Mouse (Mus musculus): ENCODE results near the gene Tmem72. TPM values are rescaled to one million over a fixed set of nuclear protein-coding genes. Genes with fewer than 3 reads are reported as not detected.

The Tmem72 gene
- polyA plus RNA-seq (2015; fragmentation: Nextera tagmentation; extraction: Ambion mirVana): 0.01 and 0.02 TPM in 2 replicates

DNA sequence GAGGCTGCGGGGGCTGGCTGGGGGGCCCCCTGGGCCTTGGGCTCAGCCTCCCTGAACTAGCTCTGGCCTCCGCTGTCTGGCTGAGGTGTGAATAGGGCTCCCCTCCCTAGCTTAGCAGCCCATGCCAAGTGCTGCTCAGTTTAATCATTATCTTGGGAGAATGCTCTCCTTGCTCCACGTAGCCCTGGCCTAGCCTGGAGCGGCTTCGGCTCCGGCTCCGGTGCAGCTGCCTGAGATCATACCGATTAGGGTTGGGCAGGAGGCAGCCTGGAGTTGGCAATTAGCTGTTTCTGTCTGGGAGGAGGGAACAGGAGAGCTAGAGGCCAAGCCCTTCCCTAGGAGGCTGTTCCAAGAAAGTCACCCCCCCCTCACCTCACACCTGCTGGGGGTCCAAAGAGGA is at the start of gene Tmem72:
Gene Tmem72 (minus strand): TSS at position 248 of the 400 bp plus-strand sequence.
- Histone ChIP-seq H3K27ac (ENCODE audit: low read length) (no peak within 1 kb of the TSS), H3K9me3 (ENCODE audit: low read length) (no peaks in the 10 kb centered on the region), H3K4me3 (ENCODE audit: low read depth, low read length) (no peak within 1 kb of the TSS), H3K9ac (replicated peaks; ENCODE audit: low read depth) (no peak within 1 kb of the TSS), H3K36me3 (ENCODE audit: insufficient read depth, low read length) (no peaks in the 10 kb centered on the region), H3K4me1 (ENCODE audit: insufficient read depth, low read depth, low read length) (no peaks in the 10 kb centered on the region), H3K27me3 (replicated peaks; ENCODE audit: insufficient read depth, low read length) (no peaks in the 10 kb centered on the region), H3K4me2 (replicated peaks; ENCODE audit: low read depth, low read length) (no peak within 1 kb of the TSS)
- 46% methylated on average over 8 of the region's 8 CpGs for WGBS
- no peak for TF ChIP-seq CTCF (IDR thresholded peaks at IDR 0.05)
- no peak for TF ChIP-seq EP300 (IDR thresholded peaks at IDR 0.05)
- ATAC-seq (no peak), DNase-seq (ENCODE audit: low spot score) (no peak)

DNA sequence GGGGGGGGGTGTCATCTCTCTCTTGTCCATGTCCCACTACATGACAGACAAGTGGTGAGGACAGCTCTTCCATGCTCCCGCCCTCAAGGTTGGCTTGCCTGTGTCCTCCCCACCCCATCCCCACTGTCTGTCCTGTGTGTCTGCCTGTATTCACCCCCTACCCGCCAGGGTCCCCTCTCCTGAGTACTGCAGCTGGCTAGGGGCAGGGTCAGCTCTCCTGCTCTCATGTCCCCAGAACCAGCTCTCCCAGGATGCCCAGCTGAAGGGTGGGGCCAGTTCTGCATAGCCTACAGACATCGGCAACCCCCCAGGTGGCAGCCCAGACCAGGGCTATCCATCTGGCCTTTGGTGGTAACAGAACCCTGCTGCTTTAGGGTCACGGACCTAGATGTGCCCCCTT is 47.8 kb upstream of the Tmem72 start:
- Histone ChIP-seq H3K4me3 (ENCODE audit: low read depth, low read length) (no peak overlapping the region), H3K36me3 (ENCODE audit: insufficient read depth, low read length) (no peaks in the 10 kb centered on the region), H3K4me1 (ENCODE audit: insufficient read depth, low read depth, low read length) (no peaks in the 10 kb centered on the region), H3K27ac (ENCODE audit: low read length) (no peak overlapping the region), H3K4me2 (replicated peaks; ENCODE audit: low read depth, low read length) (no peak overlapping the region), H3K9me3 (ENCODE audit: low read length) (no peaks in the 10 kb centered on the region), H3K9ac (replicated peaks; ENCODE audit: low read depth) (no peak overlapping the region), H3K27me3 (replicated peaks; ENCODE audit: insufficient read depth, low read length) (no peaks in the 10 kb centered on the region)
- TF ChIP-seq CTCF (IDR thresholded peaks at IDR 0.05): no peak
- no peak for TF ChIP-seq EP300 (IDR thresholded peaks at IDR 0.05)
- DNase-seq (ENCODE audit: low spot score) (no peak), ATAC-seq (no peak)
- WGBS: 98% methylated on average over 4 of the region's 4 CpGs

DNA sequence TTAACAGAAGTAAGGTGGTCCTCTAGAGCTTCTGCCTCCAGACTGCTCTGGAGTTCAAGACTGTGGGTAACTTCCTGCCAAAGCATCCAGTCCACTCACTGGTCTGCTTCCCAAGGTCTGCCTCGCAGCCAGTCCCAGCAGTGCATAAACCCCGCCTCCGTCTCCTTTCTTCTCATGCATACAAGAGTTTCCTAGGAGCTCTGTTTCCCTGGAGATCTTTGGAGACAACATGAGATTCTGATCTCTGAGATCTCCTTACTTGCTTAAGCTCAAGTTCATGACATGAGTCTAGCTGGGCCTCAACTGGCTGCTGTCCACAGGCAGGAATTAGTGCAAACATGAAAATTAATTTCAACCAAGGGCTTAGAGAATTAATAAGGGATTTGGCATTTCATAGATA is 45.6 kb upstream of the Tmem72 start:
- Histone ChIP-seq H3K9ac (replicated peaks; ENCODE audit: low read depth) (no peak overlapping the region), H3K9me3 (ENCODE audit: low read length) (no peaks in the 10 kb centered on the region), H3K27ac (ENCODE audit: low read length) (no peak overlapping the region), H3K27me3 (replicated peaks; ENCODE audit: insufficient read depth, low read length) (no peaks in the 10 kb centered on the region), H3K4me1 (ENCODE audit: insufficient read depth, low read depth, low read length) (no peaks in the 10 kb centered on the region), H3K4me3 (ENCODE audit: low read depth, low read length) (no peak overlapping the region), H3K36me3 (ENCODE audit: insufficient read depth, low read length) (no peaks in the 10 kb centered on the region), H3K4me2 (replicated peaks; ENCODE audit: low read depth, low read length) (no peak overlapping the region)
- DNase-seq (ENCODE audit: low spot score) (no peak), ATAC-seq (no peak)
- 52% methylated on average over 3 of the region's 3 CpGs for WGBS
- TF ChIP-seq EP300 (IDR thresholded peaks at IDR 0.05) (no peak), CTCF (IDR thresholded peaks at IDR 0.05) (no peak)

DNA sequence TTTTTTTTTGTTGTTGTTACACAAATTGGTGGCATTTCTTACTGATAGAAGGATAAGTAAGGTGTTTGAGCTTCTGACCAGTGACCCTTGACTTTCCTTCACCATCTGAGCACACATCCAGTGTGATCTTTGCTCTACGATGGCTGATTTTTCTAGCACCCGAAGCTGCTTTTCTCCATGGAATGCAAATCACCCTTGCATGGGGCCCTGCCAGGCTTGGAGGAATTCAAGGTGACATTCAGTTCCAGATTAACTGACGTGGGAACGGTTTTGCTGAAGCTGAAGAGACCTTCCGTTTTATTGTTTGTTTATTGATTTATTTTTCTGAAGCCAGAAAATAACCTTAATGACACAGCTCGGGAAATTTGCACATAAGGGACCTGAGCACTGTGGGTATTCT is 43.5 kb upstream of the Tmem72 start:
- DNase-seq (ENCODE audit: low spot score) (no peak), ATAC-seq (no peak)
- Histone ChIP-seq H3K4me2 (replicated peaks; ENCODE audit: low read depth, low read length) (no peak overlapping the region), H3K4me1 (ENCODE audit: insufficient read depth, low read depth, low read length) (no peaks in the 10 kb centered on the region), H3K9me3 (ENCODE audit: low read length) (no peaks in the 10 kb centered on the region), H3K27ac (ENCODE audit: low read length) (no peak overlapping the region), H3K9ac (replicated peaks; ENCODE audit: low read depth) (no peak overlapping the region), H3K4me3 (ENCODE audit: low read depth, low read length) (no peak overlapping the region), H3K27me3 (replicated peaks; ENCODE audit: insufficient read depth, low read length) (no peaks in the 10 kb centered on the region), H3K36me3 (ENCODE audit: insufficient read depth, low read length) (no peaks in the 10 kb centered on the region)
- WGBS: 70% methylated on average over 6 of the region's 6 CpGs
- TF ChIP-seq CTCF (IDR thresholded peaks at IDR 0.05) (no peak), EP300 (IDR thresholded peaks at IDR 0.05) (no peak)

DNA sequence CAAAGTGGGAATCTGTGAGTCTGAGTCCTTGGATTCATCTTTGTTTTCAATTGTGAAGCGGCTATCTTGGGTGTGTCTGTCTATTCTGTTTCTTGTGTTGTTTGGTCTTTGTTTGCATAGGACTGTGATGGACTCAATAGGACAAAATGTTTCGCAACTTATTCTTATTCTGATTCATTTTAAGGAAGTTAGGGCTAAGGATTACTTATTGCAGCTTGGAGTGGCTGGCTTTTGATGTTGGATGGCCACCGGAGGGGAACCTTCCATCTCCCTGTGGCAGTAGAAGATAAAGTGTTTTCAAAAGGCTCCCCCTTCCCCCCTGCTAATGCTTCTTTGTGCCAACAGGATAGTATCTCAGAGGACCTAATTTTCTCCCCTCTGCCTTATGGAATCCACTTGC is 39.7 kb upstream of the Tmem72 start:
- DNase-seq (ENCODE audit: low spot score) (no peak), ATAC-seq (no peak)
- TF ChIP-seq CTCF (IDR thresholded peaks at IDR 0.05): no peak
- TF ChIP-seq EP300 (IDR thresholded peaks at IDR 0.05): no peak
- Histone ChIP-seq H3K27ac (ENCODE audit: low read length) (no peak overlapping the region), H3K27me3 (replicated peaks; ENCODE audit: insufficient read depth, low read length) (no peaks in the 10 kb centered on the region), H3K4me1 (ENCODE audit: insufficient read depth, low read depth, low read length) (no peaks in the 10 kb centered on the region), H3K9ac (replicated peaks; ENCODE audit: low read depth) (no peak overlapping the region), H3K4me3 (ENCODE audit: low read depth, low read length) (no peak overlapping the region), H3K4me2 (replicated peaks; ENCODE audit: low read depth, low read length) (no peak overlapping the region), H3K9me3 (ENCODE audit: low read length) (no peaks in the 10 kb centered on the region), H3K36me3 (ENCODE audit: insufficient read depth, low read length) (no peaks in the 10 kb centered on the region)
- 78% methylated on average over 3 of the region's 3 CpGs for WGBS

DNA sequence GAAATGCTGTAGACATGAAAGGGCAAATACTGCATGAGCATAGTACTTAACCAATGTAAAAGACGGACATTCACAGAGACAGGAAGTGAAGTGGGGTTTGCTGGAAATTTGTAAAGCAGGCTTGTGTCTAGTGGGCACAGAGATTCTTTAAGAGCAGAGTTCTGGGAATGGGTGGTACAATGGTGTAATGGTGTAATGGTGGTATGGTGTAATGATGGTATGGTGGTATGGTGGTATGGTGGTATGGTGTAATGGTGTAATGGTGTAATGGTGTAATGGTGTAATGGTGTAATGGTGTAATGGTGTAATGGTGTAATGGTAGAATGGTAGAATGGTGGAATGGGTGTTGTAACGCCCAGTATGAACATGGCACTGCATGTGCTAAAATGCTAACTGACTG is 21.3 kb upstream of the Tmem72 start:
- Histone ChIP-seq H3K36me3 (ENCODE audit: insufficient read depth, low read length) (no peaks in the 10 kb centered on the region), H3K27ac (ENCODE audit: low read length) (no peak overlapping the region), H3K4me1 (ENCODE audit: insufficient read depth, low read depth, low read length) (no peaks in the 10 kb centered on the region), H3K4me2 (replicated peaks; ENCODE audit: low read depth, low read length) (no peak overlapping the region), H3K4me3 (ENCODE audit: low read depth, low read length) (no peak overlapping the region), H3K27me3 (replicated peaks; ENCODE audit: insufficient read depth, low read length) (no peaks in the 10 kb centered on the region), H3K9ac (replicated peaks; ENCODE audit: low read depth) (no peak overlapping the region), H3K9me3 (ENCODE audit: low read length) (no peaks in the 10 kb centered on the region)
- DNase-seq (ENCODE audit: low spot score): no peak
- TF ChIP-seq CTCF (IDR thresholded peaks at IDR 0.05): no peak
- TF ChIP-seq EP300 (IDR thresholded peaks at IDR 0.05): no peak
- WGBS: 62% methylated on average over 2 of the region's 2 CpGs
- ATAC-seq: no peak

DNA sequence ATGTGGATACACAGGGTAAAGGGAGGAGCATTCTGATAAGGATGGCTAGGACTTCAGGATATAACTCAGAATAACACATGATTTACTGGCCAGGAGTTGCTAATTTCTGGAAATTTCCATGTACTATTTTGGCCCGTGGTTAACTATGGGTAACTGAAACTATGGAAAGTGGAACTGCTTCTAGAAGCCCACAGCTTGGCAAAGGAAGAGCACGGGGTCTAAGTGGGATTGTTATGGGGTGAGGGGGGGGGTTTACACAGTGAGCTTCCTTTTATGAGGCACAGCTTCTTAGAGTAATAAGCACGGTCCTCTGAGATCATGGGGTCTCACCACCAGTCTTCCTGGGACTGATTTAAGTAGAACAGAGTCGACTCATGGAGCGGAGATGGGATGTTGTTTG is 18.6 kb upstream of the Tmem72 start:
- DNase-seq (ENCODE audit: low spot score) (no peak), ATAC-seq (no peak)
- Histone ChIP-seq H3K9me3 (ENCODE audit: low read length) (no peaks in the 10 kb centered on the region), H3K4me3 (ENCODE audit: low read depth, low read length) (no peak overlapping the region), H3K4me2 (replicated peaks; ENCODE audit: low read depth, low read length) (no peak overlapping the region), H3K9ac (replicated peaks; ENCODE audit: low read depth) (no peak overlapping the region), H3K27me3 (replicated peaks; ENCODE audit: insufficient read depth, low read length) (no peaks in the 10 kb centered on the region), H3K4me1 (ENCODE audit: insufficient read depth, low read depth, low read length) (no peaks in the 10 kb centered on the region), H3K36me3 (ENCODE audit: insufficient read depth, low read length) (no peaks in the 10 kb centered on the region), H3K27ac (ENCODE audit: low read length) (no peak overlapping the region)
- TF ChIP-seq CTCF (IDR thresholded peaks at IDR 0.05) (no peak), EP300 (IDR thresholded peaks at IDR 0.05) (no peak)
- WGBS: 76% methylated on average over 5 of the region's 5 CpGs
